Mouse (Mus musculus) limb, embryonic 11.5 days (tissue): ENCODE data around the gene Gdi1. TPM values are rescaled to one million over a fixed set of nuclear protein-coding genes. Genes with fewer than 3 reads are reported as not detected.
"Not testable (repeated sequence)": the region's sequence is repeated elsewhere in the genome, so short reads cannot be mapped to it uniquely, and the experiment has no call there.

Source experiments
- ATAC-seq: fragments of 200-750 bp; cut with Nextera tagmentation; 2 replicates; pipeline ENCODE4 v1.8.0; 2017; ENCODE audit warnings: low read depth; ENCODE audit not compliant: insufficient number of reproducible peaks, low FRiP score, low TSS enrichment
- DNase-seq: peaks from one replicate; pipeline ENCODE4 v3.0.0-alpha.2; 2015; ENCODE audit warnings: low spot score
- H3K27ac ChIP-seq: fragments of 300-500 bp; sonication (generic); replicated peaks from 2 replicates; pipeline ENCODE4 v1.5.1; 2014; ENCODE audit warnings: low read depth, mild to moderate bottlenecking, low read length
- H3K27me3 ChIP-seq: fragments of 300-500 bp; sonication (generic); 2 replicates; pipeline ENCODE4 v1.6.1; 2014; ENCODE audit warnings: mild to moderate bottlenecking, low read length, mixed read lengths; ENCODE audit not compliant: control insufficient read depth, insufficient read depth
- H3K36me3 ChIP-seq: fragments of 300-500 bp; sonication (generic); 2 replicates; pipeline ENCODE4 v1.6.1; 2014; ENCODE audit warnings: mild to moderate bottlenecking, low read length, moderate library complexity, mixed read lengths; ENCODE audit not compliant: control insufficient read depth, insufficient read depth
- H3K4me1 ChIP-seq: fragments of 300-500 bp; sonication (generic); 2 replicates; pipeline ENCODE4 v1.6.1; 2014; ENCODE audit warnings: low read length, mixed read lengths; ENCODE audit not compliant: control insufficient read depth, insufficient read depth
- H3K4me2 ChIP-seq: fragments of 300-500 bp; sonication (generic); 2 replicates; pipeline ENCODE4 v1.6.1; 2014; ENCODE audit warnings: low read depth, mild to moderate bottlenecking, moderate library complexity; ENCODE audit not compliant: severe bottlenecking
- H3K4me3 ChIP-seq: fragments of 300-500 bp; sonication (generic); 2 replicates; pipeline ENCODE4 v1.5.1; 2014; ENCODE audit warnings: low read depth, low read length
- H3K9ac ChIP-seq: fragments of 300-500 bp; sonication (generic); 2 replicates; pipeline ENCODE4 v1.6.1; 2014; ENCODE audit warnings: mild to moderate bottlenecking, low read length
- H3K9me3 ChIP-seq: fragments of 300-500 bp; sonication (generic); 2 replicates; pipeline ENCODE4 v1.6.1; 2016; ENCODE audit warnings: low read length; ENCODE audit not compliant: control insufficient read depth
- WGBS: fragments of 180-500 bp; shearing (Covaris S2); extraction: QIAGEN DNeasy Blood & Tissue Kit; methylation state at CpG from one replicate; pipeline ENCODE4 v1.1.7; 2014; 5-methylcytosine and 5-hydroxymethylcytosine counted together
- microRNA-seq: library from miRNA; unstranded; fragments of <30 nt; microRNA quantifications from one replicate; pipeline ENCODE4, GENCODE M21; 2016
- polyA plus RNA-seq: library from polyadenylated mRNA; unstranded; fragments of >200 nt; fragmentation: Nextera tagmentation; extraction: Ambion mirVana; gene quantifications from 2 replicates; pipeline ENCODE4 v1.2.1, GENCODE M21; 2014

Gene Gdi1
- polyA plus RNA-seq, 1 experiment from 2014 or later, result 176 TPM

GRCm38 (mm10) chrX:74357069-74357468 lies 52.3 kb downstream of the Gdi1 start:
- H3K4me1 ChIP-seq, H3K27me3 ChIP-seq, H3K4me3 ChIP-seq, H3K36me3 ChIP-seq, H3K9ac ChIP-seq, H3K9me3 ChIP-seq, DNase-seq, H3K27ac ChIP-seq, H3K4me2 ChIP-seq, ATAC-seq: not testable (repeated sequence)
- 93% methylated on average over 3 of the region's 3 CpGs for WGBS

DNA sequence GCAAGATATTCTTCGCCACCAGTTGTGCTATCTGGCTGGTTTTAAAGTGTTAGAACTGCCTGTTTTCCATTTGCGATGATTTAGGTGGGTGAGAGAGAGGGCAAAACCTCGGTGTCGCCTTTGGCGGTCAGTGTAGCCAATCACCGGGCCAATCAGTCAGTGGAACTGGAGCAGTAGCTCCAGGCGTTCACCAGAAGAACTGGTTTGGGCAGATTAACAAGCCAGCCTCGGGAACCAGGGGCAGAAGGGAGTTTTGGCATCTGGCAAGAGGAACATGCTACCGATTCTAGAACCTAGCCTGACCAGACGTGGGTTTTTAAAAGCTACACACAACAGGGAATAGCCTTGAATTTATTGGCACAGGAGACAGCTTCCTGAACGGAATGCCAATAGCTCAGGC lies 54.4 kb downstream of the Gdi1 start:
- no peak overlapping the region for H3K9ac ChIP-seq
- H3K27me3 ChIP-seq, result no peaks in the 10 kb centered on the region
- no peaks in the 10 kb centered on the region for H3K9me3 ChIP-seq
- no peak overlapping the region for H3K4me2 ChIP-seq
- no peak for ATAC-seq
- H3K27ac ChIP-seq, result no peak overlapping the region
- no peak overlapping the region for H3K4me3 ChIP-seq
- no peaks in the 10 kb centered on the region for H3K36me3 ChIP-seq
- DNase-seq, result no peak
- no peaks in the 10 kb centered on the region for H3K4me1 ChIP-seq
- WGBS, result 33% methylated on average over 11 of the region's 11 CpGs

Small RNA genes lying within 50 kb of the gene (microRNA-seq; reads per million reads assigned to microRNA genes)
- gene Mir7091, result not detected
- 0.92 reads per million for gene Mir7092

Other genes with a start within 250 kb of the Gdi1 start
- gene Opn1mw, start 177.5 kb upstream of the Gdi1 start, polyA plus RNA-seq, result not detected in 2 replicates
- gene Mecp2, start 169.6 kb upstream of the Gdi1 start, polyA plus RNA-seq, result 12.0 and 13.1 TPM in 2 replicates
- gene Tex28, start 137.2 kb upstream of the Gdi1 start, polyA plus RNA-seq, result not detected in 2 replicates
- not detected in 2 replicates for gene Tktl1, start 127.7 kb upstream of the Gdi1 start, polyA plus RNA-seq
- 281 and 303 TPM in 2 replicates for gene Flna, start 55.2 kb upstream of the Gdi1 start, polyA plus RNA-seq
- 34.9 and 38.2 TPM in 2 replicates for gene Emd, start 50.3 kb upstream of the Gdi1 start, polyA plus RNA-seq
- gene Rpl10, start 34.2 kb upstream of the Gdi1 start, polyA plus RNA-seq, result 867 and 882 TPM in 2 replicates
- gene Taz, start 23.1 kb upstream of the Gdi1 start, polyA plus RNA-seq, result 63.1 and 72.0 TPM in 2 replicates
- gene Dnase1l1, start 22.7 kb upstream of the Gdi1 start, polyA plus RNA-seq, result 5.4 and 5.8 TPM in 2 replicates
- 81.1 and 84.3 TPM in 2 replicates for gene Atp6ap1, start 7.9 kb upstream of the Gdi1 start, polyA plus RNA-seq
- gene Fam50a, start 8.0 kb downstream of the Gdi1 start, polyA plus RNA-seq, result 65.8 and 67.8 TPM in 2 replicates
- 10.5 and 12.9 TPM in 2 replicates for gene Plxna3, start 24.1 kb downstream of the Gdi1 start, polyA plus RNA-seq
- 121 and 122 TPM in 2 replicates for gene Lage3, start 48.6 kb downstream of the Gdi1 start, polyA plus RNA-seq
- gene Ubl4a, start 68.2 kb downstream of the Gdi1 start, polyA plus RNA-seq, result 54.6 and 56.7 TPM in 2 replicates
- 10.8 and 15.2 TPM in 2 replicates for gene Slc10a3, start 68.4 kb downstream of the Gdi1 start, polyA plus RNA-seq
- gene Fam3a, start 88.3 kb downstream of the Gdi1 start, polyA plus RNA-seq, result 26.0 and 29.4 TPM in 2 replicates
- 19.1 and 23.7 TPM in 2 replicates for gene Ikbkg, start 88.3 kb downstream of the Gdi1 start, polyA plus RNA-seq
- gene G6pdx, start 124.2 kb downstream of the Gdi1 start, polyA plus RNA-seq, result 49.1 and 57.9 TPM in 2 replicates
- 0.43 TPM in 1 of 2 replicates, not detected in the other for gene Gm6880, start 176.4 kb downstream of the Gdi1 start, polyA plus RNA-seq